Mouse (Mus musculus) intestine, embryonic 14.5 days (tissue): ENCODE results near the gene Ubr4. TPM values are rescaled to one million over a fixed set of nuclear protein-coding genes. Genes with fewer than 3 reads are reported as not detected.
A peak's percentile ranks its signal among the peaks of the same experiment; 100 is the strongest.

Experiments
- ATAC-seq: fragments of 200-750 bp; cut with Nextera tagmentation; replicated peaks from 2 replicates; pipeline ENCODE4 v1.8.0; 2017; ENCODE audit warnings: low read depth, moderate number of reproducible peaks, moderate TSS enrichment, moderate library complexity; ENCODE audit not compliant: low FRiP score, low TSS enrichment
- DNase-seq: peaks from one replicate; pipeline ENCODE4 v3.0.0-alpha.2; 2018; ENCODE audit warnings: low spot score
- H3K27ac ChIP-seq: fragments of 300-500 bp; sonication (generic); 2 replicates; pipeline ENCODE4 v1.5.1; 2014; ENCODE audit warnings: low read depth, mild to moderate bottlenecking, control low read depth
- H3K27me3 ChIP-seq: fragments of 300-500 bp; sonication (generic); replicated peaks from 2 replicates; pipeline ENCODE4 v1.6.1; 2014; ENCODE audit warnings: low read length, control low read depth; ENCODE audit not compliant: control insufficient read depth, insufficient read depth
- H3K36me3 ChIP-seq: fragments of 300-500 bp; sonication (generic); 2 replicates; pipeline ENCODE4 v1.6.1; 2014; ENCODE audit warnings: low read length, control low read depth; ENCODE audit not compliant: control insufficient read depth, insufficient read depth
- H3K4me1 ChIP-seq: fragments of 300-500 bp; sonication (generic); replicated peaks from 2 replicates; pipeline ENCODE4 v1.6.1; 2014; ENCODE audit warnings: low read length, control low read depth, mixed read lengths; ENCODE audit not compliant: control insufficient read depth, insufficient read depth
- H3K4me2 ChIP-seq: fragments of 300-500 bp; sonication (generic); 2 replicates; pipeline ENCODE4 v1.6.1; 2014; ENCODE audit warnings: low read length
- H3K4me3 ChIP-seq: fragments of 300-500 bp; sonication (generic); 2 replicates; pipeline ENCODE4 v1.5.1; 2014; ENCODE audit warnings: low read depth, low read length, control low read depth, mixed read lengths
- H3K9ac ChIP-seq: fragments of 300-500 bp; sonication (generic); 2 replicates; pipeline ENCODE4 v1.6.1; 2014; ENCODE audit warnings: mild to moderate bottlenecking, low read length
- H3K9me3 ChIP-seq: fragments of 300-500 bp; sonication (generic); 2 replicates; pipeline ENCODE4 v1.6.1; 2016; ENCODE audit warnings: low read length, control low read depth; ENCODE audit not compliant: control insufficient read depth
- WGBS: fragments of 180-500 bp; shearing (Covaris S2); extraction: QIAGEN DNeasy Blood & Tissue Kit; methylation state at CpG from one replicate; pipeline ENCODE4 v1.1.7; 2014; 5-methylcytosine and 5-hydroxymethylcytosine counted together
- polyA plus RNA-seq: library from polyadenylated mRNA; unstranded; fragments of >200 nt; fragmentation: Nextera tagmentation; extraction: Ambion mirVana; gene quantifications from 2 replicates; pipeline ENCODE4 v1.2.1, GENCODE M21; 2014

The Ubr4 gene
- 72.0 and 76.6 TPM in 2 replicates for polyA plus RNA-seq

DNA sequence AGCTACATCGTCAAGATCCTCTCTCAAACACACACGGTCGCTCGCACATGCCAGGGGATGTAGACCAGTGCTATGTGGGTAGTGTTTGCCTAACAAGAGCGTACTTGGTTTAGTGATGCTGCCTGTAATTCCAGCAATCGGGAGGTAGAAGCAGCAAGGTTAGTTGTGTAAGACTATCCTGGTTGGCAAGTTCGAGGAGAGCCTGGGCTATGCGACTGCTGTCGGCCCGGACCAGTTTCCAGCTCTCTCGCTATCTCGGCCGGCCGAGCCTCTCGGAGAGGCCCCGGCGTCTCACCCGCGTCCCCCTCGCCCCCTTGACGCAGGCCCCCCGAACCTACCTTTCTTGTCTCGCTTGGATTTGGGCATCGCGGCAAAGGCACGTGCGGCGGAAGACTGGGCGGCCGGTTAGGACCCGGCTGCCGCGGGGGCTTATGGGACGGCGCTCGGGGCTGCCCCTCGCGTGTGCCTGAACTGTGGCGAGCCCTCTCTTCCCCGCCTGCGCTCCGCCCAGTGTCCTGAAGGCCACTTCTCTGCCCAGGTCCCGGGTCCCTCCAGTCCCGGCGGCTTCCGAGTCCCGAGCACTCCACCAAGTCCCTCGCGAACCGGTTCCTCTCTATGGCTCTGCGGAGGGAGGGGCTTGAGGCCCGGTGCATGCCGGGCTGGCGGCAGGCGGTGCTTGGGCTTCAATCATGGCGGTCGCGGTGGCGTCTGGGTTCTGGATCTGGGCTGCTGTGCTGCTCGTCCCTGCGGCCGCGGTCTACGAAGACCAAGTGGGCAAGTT, at the start of gene Ubr4, which contains the start of the genes Mrto4 and Emc1:
TSS of gene Ubr4 (plus strand) at position 679 of the 781 bp plus-strand sequence.
TSS of gene Mrto4 (minus strand) at position 646 of the 781 bp plus-strand sequence.
TSS of gene Emc1 (plus strand) at position 657 of the 781 bp plus-strand sequence.
- peak within 1 kb of the TSS; percentile 97 for H3K4me3 ChIP-seq
- H3K9me3 ChIP-seq: no peaks in the 10 kb centered on the region
- H3K36me3 ChIP-seq: peaks cover 53% of the 10 kb centered on the region
- DNase-seq (peak; percentile 94), ATAC-seq (peak; percentile 94)
- WGBS: under 1% methylated on average over 64 of the region's 64 CpGs
- peak within 1 kb of the TSS; percentile 98 for H3K27ac ChIP-seq
- H3K4me1 ChIP-seq: peaks cover 16% of the 10 kb centered on the region
- peak within 1 kb of the TSS; percentile 93 for H3K9ac ChIP-seq
- H3K4me2 ChIP-seq: peak within 1 kb of the TSS; percentile 99
- H3K27me3 ChIP-seq: no peaks in the 10 kb centered on the region

DNA sequence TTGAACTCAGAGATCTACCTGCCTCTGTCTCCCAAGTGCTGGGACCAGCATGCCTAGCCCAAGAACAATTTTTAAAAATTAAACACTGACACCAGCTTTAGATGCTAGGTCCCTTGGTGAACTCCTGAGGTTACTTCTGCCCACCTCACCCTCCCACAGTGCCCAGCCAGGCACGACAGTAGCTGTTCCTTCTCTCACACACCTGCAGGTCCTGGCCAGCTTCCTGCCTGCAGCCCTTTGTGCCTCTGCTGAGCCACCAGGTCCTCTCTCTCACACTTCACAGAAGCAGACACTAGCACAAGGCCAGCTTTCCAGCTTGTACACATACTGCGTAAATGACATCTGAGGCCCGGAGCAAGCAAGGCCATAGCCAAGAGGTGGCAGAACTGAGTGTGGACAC, 46.9 kb upstream of the Ubr4 start:
- Histone ChIP-seq H3K4me2 (no peak overlapping the region), H3K36me3 (peaks cover 17% of the 10 kb centered on the region; the same call in 1 of the 2 replicates), H3K9me3 (no peaks in the 10 kb centered on the region), H3K27me3 (no peaks in the 10 kb centered on the region), H3K4me1 (0 out of 2 replicates have a peak, but pooled peaks cover 7% of the 10 kb centered on the region), H3K27ac (no peak overlapping the region), H3K9ac (no peak overlapping the region), H3K4me3 (no peak overlapping the region)
- ATAC-seq (no peak), DNase-seq (no peak)
- 87% methylated on average over 3 of the region's 3 CpGs for WGBS

DNA sequence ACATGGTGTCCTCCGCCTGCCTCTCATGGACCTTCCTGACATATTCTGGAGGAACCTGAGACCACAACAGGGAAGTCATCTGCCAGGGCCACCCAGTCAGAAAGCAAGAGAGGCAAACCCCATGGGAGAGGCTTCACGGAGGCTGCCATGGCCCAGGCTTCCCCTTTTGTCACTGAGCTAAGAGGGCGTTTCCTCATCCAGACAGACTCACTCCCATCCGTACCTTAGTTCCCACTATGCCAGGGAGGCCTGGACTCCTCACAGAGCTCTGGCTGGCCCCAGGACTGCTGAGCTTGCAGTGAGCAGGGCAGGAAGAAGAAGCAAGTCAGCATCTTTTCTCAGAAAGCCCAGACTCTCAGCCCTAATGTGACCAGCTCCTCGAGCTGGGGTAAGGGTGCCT, 44.5 kb upstream of the Ubr4 start:
- ATAC-seq (no peak), DNase-seq (no peak)
- Histone ChIP-seq H3K9ac (no peak overlapping the region), H3K4me2 (no peak overlapping the region), H3K4me3 (no peak overlapping the region), H3K27ac (no peak overlapping the region), H3K4me1 (peaks cover 15% of the 10 kb centered on the region; the same call in 1 of the 2 replicates), H3K27me3 (no peaks in the 10 kb centered on the region), H3K36me3 (peaks cover 8% of the 10 kb centered on the region; the same call in 1 of the 2 replicates), H3K9me3 (no peaks in the 10 kb centered on the region)
- WGBS: 87% methylated on average over 5 of the region's 5 CpGs

DNA sequence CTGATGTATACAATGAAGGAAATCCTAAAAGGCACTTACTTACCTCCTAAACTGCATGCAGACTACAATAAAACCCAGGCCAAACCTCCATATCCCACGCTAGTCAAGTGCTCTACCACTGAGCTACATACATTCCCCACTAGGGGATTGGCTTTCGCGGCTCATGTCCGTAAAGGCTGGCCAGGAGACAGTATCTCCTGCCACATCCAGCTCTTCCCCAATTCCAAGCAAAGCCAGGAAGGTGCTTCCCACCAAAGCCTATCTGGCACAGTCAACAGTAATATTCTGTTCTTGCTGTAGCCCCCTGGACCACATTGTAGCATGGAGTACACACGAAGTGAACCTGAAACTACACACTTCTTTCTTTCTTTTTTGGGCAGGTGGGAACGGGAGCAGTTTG, 42.8 kb upstream of the Ubr4 start:
- no peak overlapping the region for H3K27ac ChIP-seq
- DNase-seq: no peak
- H3K4me1 ChIP-seq: peaks cover 15% of the 10 kb centered on the region; the same call in 1 of the 2 replicates
- peaks cover 10% of the 10 kb centered on the region for H3K36me3 ChIP-seq
- peak overlapping the region; percentile 95 for H3K4me3 ChIP-seq
- H3K9me3 ChIP-seq: no peaks in the 10 kb centered on the region
- ATAC-seq: no peak
- H3K27me3 ChIP-seq: no peaks in the 10 kb centered on the region
- H3K9ac ChIP-seq: peak overlapping the region; percentile 88
- peak overlapping the region; percentile 93 for H3K4me2 ChIP-seq
- WGBS: 19% methylated on average over 6 of the region's 6 CpGs

DNA sequence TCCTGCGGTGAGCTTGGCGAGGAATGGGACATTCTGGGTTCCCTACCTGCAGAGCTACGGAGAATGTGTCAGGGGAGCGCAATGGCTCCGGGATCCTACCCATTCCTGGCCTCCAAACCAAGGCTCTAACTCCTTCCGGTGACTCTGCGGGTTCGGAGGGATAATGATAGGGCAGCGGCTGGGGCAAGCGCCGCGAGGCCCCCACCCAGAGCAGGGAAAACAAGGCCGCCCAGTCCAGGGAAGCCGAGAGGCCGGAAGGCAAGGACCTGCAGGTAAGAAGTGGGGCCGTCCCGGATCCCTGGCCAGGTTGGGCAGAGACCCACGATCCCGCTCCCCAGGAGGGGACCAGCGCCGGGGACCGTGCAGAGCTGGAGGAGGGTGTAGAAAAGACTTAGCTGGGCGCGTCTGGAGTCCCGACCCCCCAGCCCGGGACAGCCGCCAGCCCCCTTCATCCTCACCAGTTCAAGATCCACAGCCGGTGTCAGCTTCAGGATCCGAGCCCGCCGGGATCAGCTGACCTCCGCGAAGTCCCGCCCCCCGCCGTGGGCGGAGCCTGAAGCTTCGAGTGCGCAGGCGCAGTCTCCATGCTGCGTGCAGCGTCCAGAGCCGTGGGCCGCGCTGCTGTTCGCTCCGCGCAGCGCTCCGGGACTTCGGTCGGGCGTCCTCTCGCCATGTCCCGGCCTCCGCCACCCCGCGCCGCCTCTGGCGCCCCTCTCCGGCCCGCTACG, 42.1 kb upstream of the Ubr4 start, which contains the start of the genes Pqlc2 and Akr7a5:
TSS of gene Pqlc2 (minus strand) at position 538 of the 728 bp plus-strand sequence.
TSS of gene Akr7a5 (plus strand) at position 574 of the 728 bp plus-strand sequence.
- peaks cover 17% of the 10 kb centered on the region for H3K36me3 ChIP-seq
- ATAC-seq: peak; percentile 90

DNA sequence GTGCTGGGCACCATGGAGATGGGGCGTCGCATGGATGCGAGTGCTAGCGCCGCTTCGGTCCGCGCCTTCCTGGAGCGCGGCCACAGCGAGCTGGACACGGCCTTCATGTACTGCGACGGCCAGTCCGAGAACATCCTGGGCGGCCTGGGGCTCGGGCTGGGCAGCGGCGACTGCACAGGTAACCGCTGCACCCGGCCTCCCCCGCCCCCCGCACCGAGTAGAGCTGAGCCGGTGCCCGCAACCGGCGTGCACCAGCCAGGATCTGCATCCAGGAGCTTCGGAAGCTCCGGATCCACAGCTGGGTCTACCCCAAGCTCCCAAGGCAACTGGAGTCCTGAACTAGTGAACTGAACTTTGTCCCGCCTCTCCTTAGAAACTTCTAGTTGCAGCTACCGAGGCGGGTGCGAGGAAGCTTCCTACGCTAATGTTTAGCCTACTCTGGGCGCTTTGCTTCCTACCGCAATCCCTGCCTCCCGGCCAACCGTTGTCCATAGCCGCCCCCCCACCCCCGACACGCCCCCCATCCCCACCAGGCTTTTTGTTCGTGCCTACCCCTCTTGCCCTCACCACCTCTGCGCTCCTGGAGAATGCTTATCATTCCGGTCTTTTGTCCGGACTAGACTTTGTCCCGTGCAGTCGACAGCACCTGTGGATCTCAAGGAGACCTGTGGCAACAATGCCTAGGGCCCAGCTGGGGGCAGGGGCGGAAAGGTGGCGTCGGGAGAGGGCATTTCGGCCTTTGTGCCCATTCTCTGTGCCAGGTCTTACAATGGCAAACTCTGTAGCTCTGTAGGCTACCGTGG, 41.3 kb upstream of the Ubr4 start:
- Histone ChIP-seq H3K4me1 (peaks cover 15% of the 10 kb centered on the region; the same call in 1 of the 2 replicates), H3K4me3 (peak overlapping the region; percentile 95), H3K9me3 (no peaks in the 10 kb centered on the region), H3K4me2 (peak overlapping the region; percentile 93), H3K36me3 (peaks cover 24% of the 10 kb centered on the region), H3K9ac (peak overlapping the region; percentile 88), H3K27ac (peak overlapping the region; percentile 78), H3K27me3 (no peaks in the 10 kb centered on the region)
- DNase-seq (no peak), ATAC-seq (peak; percentile 75)
- WGBS: under 1% methylated on average over 53 of the region's 53 CpGs

More for the DNA sequence above, 42.1 kb upstream of the Ubr4 start, which contains the start of the genes Pqlc2 and Akr7a5:
- peak within 1 kb of the TSS; percentile 88 for H3K9ac ChIP-seq
- no peaks in the 10 kb centered on the region for H3K27me3 ChIP-seq
- WGBS: under 1% methylated on average over 63 of the region's 63 CpGs
- H3K9me3 ChIP-seq: no peaks in the 10 kb centered on the region
- H3K27ac ChIP-seq: peak within 1 kb of the TSS; percentile 78
- H3K4me1 ChIP-seq: peaks cover 15% of the 10 kb centered on the region; the same call in 1 of the 2 replicates
- peak; percentile 99 for DNase-seq
- peak within 1 kb of the TSS; percentile 93 for H3K4me2 ChIP-seq
- peak within 1 kb of the TSS; percentile 95 for H3K4me3 ChIP-seq

DNA sequence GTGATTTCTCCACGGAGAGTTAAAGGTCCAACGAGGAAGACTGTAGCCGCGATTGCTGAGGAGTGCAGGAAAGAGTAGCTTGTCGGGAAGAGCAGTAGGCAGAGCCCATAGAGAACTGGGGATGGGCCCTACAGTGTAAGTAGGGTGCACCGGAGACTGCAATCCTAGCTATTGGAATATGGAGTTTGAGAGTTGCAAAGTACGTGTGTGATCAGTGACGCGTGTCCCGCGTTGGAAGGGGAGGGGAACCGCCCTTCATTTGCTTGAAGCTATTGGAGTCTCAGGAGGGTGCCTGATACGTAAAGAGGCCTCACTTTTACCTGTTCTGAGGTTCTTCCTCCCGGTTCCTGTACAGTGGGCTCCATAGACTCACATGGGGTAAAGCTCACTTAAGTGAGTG, 40.7 kb upstream of the Ubr4 start:
- peak overlapping the region; percentile 93 for H3K4me2 ChIP-seq
- WGBS: 25% methylated on average over 14 of the region's 14 CpGs
- peaks cover 15% of the 10 kb centered on the region; the same call in 1 of the 2 replicates for H3K4me1 ChIP-seq
- H3K9ac ChIP-seq: peak overlapping the region; percentile 88
- ATAC-seq: no peak
- peaks cover 24% of the 10 kb centered on the region for H3K36me3 ChIP-seq
- H3K4me3 ChIP-seq: peak overlapping the region; percentile 95
- peak; percentile 63 for DNase-seq
- no peaks in the 10 kb centered on the region for H3K27me3 ChIP-seq
- no peak overlapping the region for H3K27ac ChIP-seq
- no peaks in the 10 kb centered on the region for H3K9me3 ChIP-seq

DNA sequence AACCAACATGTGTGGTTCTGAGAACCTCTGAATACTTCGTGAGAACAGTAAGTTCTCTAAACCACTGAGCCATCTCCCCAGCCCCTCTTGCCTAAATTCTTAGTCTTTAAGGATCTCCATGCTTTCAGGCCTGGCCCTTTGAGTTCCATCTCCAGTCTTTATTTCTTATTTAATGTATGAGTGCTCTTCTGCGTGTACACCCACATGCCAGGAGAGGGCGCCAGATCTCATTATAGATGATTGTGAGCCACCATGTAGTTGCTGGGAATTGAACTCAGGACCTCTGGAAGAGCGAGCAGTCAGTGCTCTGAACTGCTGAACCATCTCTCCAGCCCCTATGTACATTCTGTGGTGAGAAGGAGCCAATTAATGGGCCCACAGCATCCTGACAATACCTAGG, 39.8 kb upstream of the Ubr4 start:
- DNase-seq (no peak), ATAC-seq (no peak)
- no peak overlapping the region for H3K27ac ChIP-seq
- H3K36me3 ChIP-seq: peaks cover 26% of the 10 kb centered on the region
- H3K4me1 ChIP-seq: peaks cover 15% of the 10 kb centered on the region; the same call in 1 of the 2 replicates
- H3K27me3 ChIP-seq: no peaks in the 10 kb centered on the region
- H3K4me3 ChIP-seq: no peak overlapping the region
- WGBS: 62% methylated on average over 4 of the region's 4 CpGs
- no peak overlapping the region for H3K9ac ChIP-seq
- no peak overlapping the region for H3K4me2 ChIP-seq
- H3K9me3 ChIP-seq: no peaks in the 10 kb centered on the region
